Mouse (Mus musculus): ENCODE measurements around the gene Wdr74. TPM values are rescaled to one million over a fixed set of nuclear protein-coding genes. Genes with fewer than 3 reads are reported as not detected.

Gene Wdr74
- total and polyA plus RNA-seq, 3 experiments = 133 to 235 (median 203) TPM

GRCm38 (mm10) chr19:8736160-8736467 is 487 bp downstream of the Wdr74 start:
- no peak for DNase-seq (ENCODE audit: extremely low read depth)
- H3K4me2 ChIP-seq (ENCODE audit: insufficient read depth, low read depth, poor library complexity, severe bottlenecking) = peak overlapping the region; percentile 51
- dilution Hi-C loops (cut with MboI; ENCODE audit: extremely low pct_ligation_motif_present, extremely low pct_unique_long_range_greater_than_20kb, low sequenced_read_pairs) = no loop called here
- peaks cover 5% of the 10 kb centered on the region for H3K9me3 ChIP-seq (replicated peaks; ENCODE audit: low read length)
- TF ChIP-seq CTCF (conservative IDR thresholded peaks at IDR 0.05 in 1 of 2, IDR thresholded peaks at IDR 0.05 in 1 of 2; ENCODE audit: low read depth in 2 of 2, low read length in 2 of 2) (no peak), MAFK (IDR thresholded peaks at IDR 0.05; ENCODE audit: insufficient replicate concordance, low read length) (no peak), NELFE (IDR thresholded peaks at IDR 0.05; ENCODE audit: low read depth, low read length) (no peak), RAD21 (IDR thresholded peaks at IDR 0.05; ENCODE audit: low read depth, low read length) (no peak), SMC3 (IDR thresholded peaks at IDR 0.05; ENCODE audit: low read depth, low read length) (no peak), EP300 (IDR thresholded peaks at IDR 0.05; ENCODE audit: low read length) (no peak)
- in situ Hi-C loops (cut with MboI; ENCODE audit: low pct_ligation_motif_present, low pct_unique_long_range_greater_than_20kb, low sequenced_read_pairs) = loop anchor here (25.0 kb wide), 1 partner anchor 376 kb away; no protein-coding TSS in a partner anchor
- no peaks in the 10 kb centered on the region for H3K27me3 ChIP-seq (replicated peaks)
- H3K9ac ChIP-seq (ENCODE audit: insufficient read depth, low read depth) = peak overlapping the region; percentile 91
- peaks cover 21% of the 10 kb centered on the region for H3K79me2 ChIP-seq (replicated peaks; ENCODE audit: control insufficient read depth, extremely low read depth, insufficient read depth, poor library complexity, severe bottlenecking)
- peaks cover 34 to 42% of the 10 kb centered on the region in 2 experiments for H3K36me3 ChIP-seq (replicated peaks in 1 of 2; ENCODE audit: control insufficient read depth in 1 of 2, insufficient read depth in 1 of 2, low read length in 1 of 2)
- H3K4me3 ChIP-seq (replicated peaks in 1 of 3; ENCODE audit: low read depth in 2 of 3, low read length in 2 of 3, poor library complexity in 1 of 3) = peak overlapping the region; percentile 68 to 99 (median 99)
- peak overlapping the region; percentile 58 for H3K27ac ChIP-seq (ENCODE audit: insufficient read depth, low read depth)
- peaks cover 7 to 33% of the 10 kb centered on the region in 2 experiments; a peak in 3 of 4 replicates for H3K4me1 ChIP-seq (ENCODE audit: control insufficient read depth in 1 of 2, insufficient read depth in 2 of 2)

- TF ChIP-seq MYC (IDR thresholded peaks at IDR 0.05; ENCODE audit: low read depth, low read length) (no peak), NRF1 (IDR thresholded peaks at IDR 0.05; ENCODE audit: low read depth, low read length) (no peak), ZNF384 (IDR thresholded peaks at IDR 0.05; ENCODE audit: low read depth, low read length) (no peak), ELF1 (IDR thresholded peaks at IDR 0.05; ENCODE audit: low read depth, low read length) (no peak), EP300 (IDR thresholded peaks at IDR 0.05; ENCODE audit: low read length) (no peak), GABPA (IDR thresholded peaks at IDR 0.05; ENCODE audit: insufficient replicate concordance, low read depth, low read length) (no peak), ZC3H11A (IDR thresholded peaks at IDR 0.05; ENCODE audit: low read depth, low read length) (no peak), USF1 (IDR thresholded peaks at IDR 0.05; ENCODE audit: low read depth, low read length) (no peak), KAT2A (IDR thresholded peaks at IDR 0.05; ENCODE audit: insufficient replicate concordance, low read length) (no peak), RAD21 (IDR thresholded peaks at IDR 0.05; ENCODE audit: low read depth, low read length) (no peak), USF2 (conservative IDR thresholded peaks at IDR 0.05; ENCODE audit: low read depth, low read length) (no peak), TBP (conservative IDR thresholded peaks at IDR 0.05; ENCODE audit: low read depth, low read length) (no peak), JUND (conservative IDR thresholded peaks at IDR 0.05; ENCODE audit: low read depth, low read length) (no peak), MXI1 (IDR thresholded peaks at IDR 0.05; ENCODE audit: low read depth, low read length) (no peak)
- dilution Hi-C loops (cut with MboI; ENCODE audit: extremely low pct_ligation_motif_present, extremely low pct_unique_long_range_greater_than_20kb, low sequenced_read_pairs) (no loop called here), in situ Hi-C loops (cut with MboI; ENCODE audit: low pct_ligation_motif_present, low pct_unique_long_range_greater_than_20kb, low sequenced_read_pairs) (loop anchor here (25.0 kb wide), 1 partner anchor 373 kb away; no protein-coding TSS in a partner anchor)
- H3K27ac ChIP-seq (ENCODE audit: insufficient read depth, low read depth) = no peak overlapping the region
- peaks cover 11 to 47% of the 10 kb centered on the region in 2 experiments for H3K4me1 ChIP-seq (ENCODE audit: control insufficient read depth in 1 of 2, insufficient read depth in 2 of 2)
- no peak overlapping the region for H3K4me2 ChIP-seq (ENCODE audit: insufficient read depth, low read depth, poor library complexity, severe bottlenecking)
- H3K9ac ChIP-seq (ENCODE audit: insufficient read depth, low read depth) = no peak overlapping the region
- H3K4me3 ChIP-seq (replicated peaks in 1 of 3; ENCODE audit: low read depth in 2 of 3, low read length in 2 of 3, poor library complexity in 1 of 3) = no peak overlapping the region
- no peaks in the 10 kb centered on the region for H3K27me3 ChIP-seq (replicated peaks)
- H3K36me3 ChIP-seq (replicated peaks in 1 of 2; ENCODE audit: control insufficient read depth in 1 of 2, insufficient read depth in 1 of 2, low read length in 1 of 2) = peaks cover 40 to 56% of the 10 kb centered on the region in 2 experiments
- H3K9me3 ChIP-seq (replicated peaks; ENCODE audit: low read length) = no peaks in the 10 kb centered on the region
- DNase-seq (ENCODE audit: extremely low read depth) = no peak
- peaks cover 39% of the 10 kb centered on the region for H3K79me2 ChIP-seq (replicated peaks; ENCODE audit: control insufficient read depth, extremely low read depth, insufficient read depth, poor library complexity, severe bottlenecking)
These were observed 3.3 kb downstream of the Wdr74 start for GRCm38 (mm10) chr19:8738911-8739310.
